Mouse (Mus musculus) NIH3T3 (cell line): ENCODE measurements around the gene Srp14.

Experiments
- DNase-seq: peaks from one replicate; pipeline ENCODE4 v3.0.0-alpha.2; 2012; ENCODE audit warnings: low read depth

The Srp14 gene

GRCm38 (mm10) chr2:118490241-118491091 is 11.0 kb upstream of the Srp14 start:
- DNase-seq, result peak; percentile 84

GRCm38 (mm10) chr2:118487806-118488205 is 8.3 kb upstream of the Srp14 start:
- DNase-seq, result peak; percentile 56

- DNase-seq, result peak; percentile 93
These were observed 7.4 kb upstream of the Srp14 start for GRCm38 (mm10) chr2:118486933-118487332.

- DNase-seq, result no peak
These were observed 5.9 kb upstream of the Srp14 start for GRCm38 (mm10) chr2:118485415-118485814.

- no peak for DNase-seq
These were observed 4.9 kb upstream of the Srp14 start for GRCm38 (mm10) chr2:118484386-118484898.

GRCm38 (mm10) chr2:118483032-118483431 is 3.5 kb upstream of the Srp14 start:
- DNase-seq, result no peak

- DNase-seq, result no peak
These were observed 1.4 kb upstream of the Srp14 start for GRCm38 (mm10) chr2:118480886-118481285.

- DNase-seq, result peak; percentile 32
These were observed 520 bp downstream of the Srp14 start for GRCm38 (mm10) chr2:118478833-118479549.

- no peak for DNase-seq
These were observed 11.2 kb downstream of the Srp14 start for GRCm38 (mm10) chr2:118468354-118468753.

GRCm38 (mm10) chr2:118466601-118467000 is 12.9 kb downstream of the Srp14 start:
- DNase-seq, result peak; percentile 56

- no peak for DNase-seq
These were observed 13.6 kb downstream of the Srp14 start for GRCm38 (mm10) chr2:118465894-118466293.

- no peak for DNase-seq
These were observed 15.1 kb downstream of the Srp14 start for GRCm38 (mm10) chr2:118464450-118464849.

GRCm38 (mm10) chr2:118463480-118463879 is 16.0 kb downstream of the Srp14 start:
- DNase-seq, result no peak

GRCm38 (mm10) chr2:118461480-118462165 is 17.9 kb downstream of the Srp14 start:
- no peak for DNase-seq

- no peak for DNase-seq
These were observed 21.8 kb downstream of the Srp14 start for GRCm38 (mm10) chr2:118457463-118458261.

- no peak for DNase-seq
These were observed 22.5 kb downstream of the Srp14 start for GRCm38 (mm10) chr2:118457029-118457428.

- no peak for DNase-seq
These were observed 28.5 kb downstream of the Srp14 start for GRCm38 (mm10) chr2:118451056-118451455.

GRCm38 (mm10) chr2:118448181-118448580 is 31.3 kb downstream of the Srp14 start:
- DNase-seq, result no peak

- DNase-seq, result no peak
These were observed 33.5 kb downstream of the Srp14 start for GRCm38 (mm10) chr2:118445696-118446674.

- no peak for DNase-seq
These were observed 36.8 kb downstream of the Srp14 start for GRCm38 (mm10) chr2:118442723-118443122.
